Mouse (Mus musculus) G1E (cell line): Measurements from ENCODE around the gene H2afx.

Experiments used
- CTCF ChIP-seq: IDR thresholded peaks from 2 replicates; pipeline ENCODE4 v1.5.1; 2012; ENCODE audit warnings: low read depth, low read length, inconsistent platforms, mixed read lengths
- GATA1 ChIP-seq: IDR thresholded peaks from 2 replicates; pipeline ENCODE4 v1.6.1; 2012; ENCODE audit warnings: borderline replicate concordance, low read length, inconsistent platforms, mixed read lengths
- GATA2 ChIP-seq: IDR thresholded peaks from 2 replicates; pipeline ENCODE4 v1.6.1; 2012; ENCODE audit warnings: low read depth, low read length, inconsistent platforms, borderline replicate concordance
- POLR2AphosphoS5 ChIP-seq: IDR thresholded peaks from 2 replicates; pipeline ENCODE4 v1.6.1; 2012; ENCODE audit warnings: low read depth, low read length, inconsistent platforms; ENCODE audit not compliant: insufficient replicate concordance
- TAL1 ChIP-seq: conservative IDR thresholded peaks from 2 replicates; pipeline ENCODE4 v1.6.1; 2012; ENCODE audit warnings: low read depth, low read length, inconsistent platforms, mixed read lengths

DNA sequence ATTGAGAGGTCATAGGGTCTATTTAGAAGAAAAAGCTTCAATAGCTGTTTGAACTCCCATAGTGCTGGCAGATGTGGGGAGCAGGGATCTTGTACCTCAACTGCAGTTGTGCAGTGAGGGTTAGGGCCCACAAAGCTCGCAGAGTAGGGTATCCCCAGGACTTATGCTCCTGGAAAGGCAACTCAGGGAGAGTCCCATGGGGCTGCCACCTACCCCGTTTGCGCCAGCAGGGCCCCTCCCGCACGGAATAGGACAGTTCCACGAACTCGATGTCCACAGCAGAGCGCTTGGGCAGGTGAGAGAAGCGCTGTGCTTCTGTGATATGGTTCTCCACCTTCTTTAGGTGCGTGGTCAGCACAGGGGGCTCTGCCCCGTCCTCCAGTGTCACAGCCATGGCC lies 47.5 kb upstream of the H2afx start:
- TF ChIP-seq CTCF (no peak), GATA2 (no peak), GATA1 (no peak), TAL1 (no peak), POLR2AphosphoS5 (no peak)
